Mouse (Mus musculus): ENCODE measurements around the gene Tmem245. TPM values are rescaled to one million over a fixed set of nuclear protein-coding genes. Genes with fewer than 3 reads are reported as not detected.

Tmem245 gene
- polyA plus RNA-seq, 2 experiments: 10.0 to 11.9 TPM

DNA sequence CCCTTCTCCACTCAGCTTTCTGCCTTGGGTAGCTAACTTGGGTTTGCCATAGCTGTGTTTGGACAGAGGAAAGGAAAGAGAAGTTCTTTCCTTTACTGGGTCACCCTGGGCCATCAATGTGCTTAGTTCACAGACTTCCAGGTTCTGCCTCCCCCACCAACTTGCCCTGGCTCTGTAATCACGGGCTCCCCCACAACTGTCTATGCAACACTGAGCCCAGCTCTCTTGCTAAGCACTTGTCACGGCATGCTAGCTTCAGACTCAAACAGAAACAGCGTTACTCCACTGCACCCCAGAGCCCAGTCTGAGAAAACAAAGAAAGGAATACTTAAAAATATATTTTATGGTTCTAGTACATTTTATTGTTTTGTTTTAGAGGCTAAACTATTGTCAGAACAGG, 118.3 kb downstream of the Tmem245 start:
- peaks cover 11% of the 10 kb centered on the region; the same call in 1 of the 2 replicates for H3K4me1 ChIP-seq (ENCODE audit: control insufficient read depth, insufficient read depth, low read length)
- DNase-seq (ENCODE audit: low spot score): no peak
- no peak for TF ChIP-seq POLR2A (IDR thresholded peaks at IDR 0.05; ENCODE audit: borderline replicate concordance, extremely low read depth, insufficient read depth, insufficient read length)
- H3K4me2 ChIP-seq (replicated peaks; ENCODE audit: low read depth, low read length, severe bottlenecking): no peak overlapping the region
- H3K4me3 ChIP-seq (replicated peaks; ENCODE audit: low read length): no peak overlapping the region
- H3K36me3 ChIP-seq (ENCODE audit: control insufficient read depth, insufficient read depth, low read length): peaks cover 35% of the 10 kb centered on the region
- peak overlapping the region; percentile 52 for H3K27ac ChIP-seq (replicated peaks; ENCODE audit: low read depth, low read length)
- no peaks in the 10 kb centered on the region for H3K27me3 ChIP-seq (ENCODE audit: control insufficient read depth, insufficient read depth, low read length)
- no peaks in the 10 kb centered on the region for H3K9me3 ChIP-seq (ENCODE audit: control insufficient read depth, low read length)
- H3K9ac ChIP-seq (ENCODE audit: low read depth, low read length, severe bottlenecking): no peak overlapping the region
- no peak for ATAC-seq (ENCODE audit: low FRiP score, low read depth)
- 44% methylated on average over 3 of the region's 3 CpGs for WGBS

DNA sequence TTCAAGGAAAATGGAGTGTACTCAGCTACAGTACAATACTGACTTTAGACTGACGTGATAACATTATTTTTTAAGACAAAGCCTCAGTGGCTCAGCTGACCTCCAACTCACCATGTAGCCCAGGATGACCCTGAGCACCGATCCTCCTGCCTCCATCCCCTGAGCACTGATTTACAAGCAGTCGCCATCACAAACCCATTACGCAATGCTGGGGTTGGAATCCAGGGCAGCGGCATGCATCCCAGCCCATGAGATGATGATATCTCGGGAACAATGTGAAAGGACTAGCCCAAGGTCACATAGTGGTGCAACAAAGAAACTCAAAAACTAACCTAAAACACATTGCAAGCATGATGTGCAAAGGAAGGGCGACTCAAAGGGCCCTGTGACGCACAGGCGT, 123.0 kb downstream of the Tmem245 start:
- H3K4me3 ChIP-seq (replicated peaks; ENCODE audit: low read length): no peak overlapping the region
- TF ChIP-seq POLR2A (IDR thresholded peaks at IDR 0.05; ENCODE audit: borderline replicate concordance, extremely low read depth, insufficient read depth, insufficient read length): no peak
- H3K4me2 ChIP-seq (replicated peaks; ENCODE audit: low read depth, low read length, severe bottlenecking): no peak overlapping the region
- H3K9me3 ChIP-seq (ENCODE audit: control insufficient read depth, low read length): no peaks in the 10 kb centered on the region
- H3K27me3 ChIP-seq (ENCODE audit: control insufficient read depth, insufficient read depth, low read length): no peaks in the 10 kb centered on the region
- no peak overlapping the region for H3K9ac ChIP-seq (ENCODE audit: low read depth, low read length, severe bottlenecking)
- ATAC-seq (ENCODE audit: low FRiP score, low read depth): no peak
- H3K4me1 ChIP-seq (ENCODE audit: control insufficient read depth, insufficient read depth, low read length): 0 out of 2 replicates have a peak, but pooled peaks cover 4% of the 10 kb centered on the region
- peaks cover 19% of the 10 kb centered on the region for H3K36me3 ChIP-seq (ENCODE audit: control insufficient read depth, insufficient read depth, low read length)
- WGBS: 90% methylated on average over 9 of the region's 9 CpGs
- H3K27ac ChIP-seq (replicated peaks; ENCODE audit: low read depth, low read length): no peak overlapping the region
- DNase-seq (ENCODE audit: low spot score): no peak

DNA sequence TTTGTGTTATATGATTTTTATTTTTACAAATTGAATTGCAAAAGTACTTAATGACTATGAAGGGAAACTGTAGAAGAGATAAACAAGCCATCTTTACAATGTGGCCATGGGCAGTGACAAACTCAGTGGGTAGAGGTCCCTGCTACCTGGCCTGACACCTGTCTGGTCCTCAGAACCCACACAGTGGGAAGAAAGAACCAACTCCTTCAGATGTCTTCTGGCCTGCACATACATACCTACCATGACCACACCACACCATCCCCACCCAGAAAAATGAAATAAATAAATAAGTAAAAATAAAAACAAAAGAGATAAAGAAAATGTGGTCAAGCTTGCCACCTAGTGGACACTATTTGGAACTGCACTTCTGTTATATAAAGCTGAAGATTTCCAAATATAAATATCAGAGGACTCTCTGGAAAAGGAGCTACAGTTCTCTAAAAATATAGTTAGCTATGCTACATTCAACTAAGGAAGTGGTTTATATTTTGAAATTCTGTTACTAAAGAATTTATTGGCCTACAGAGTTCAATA, 127.2 kb downstream of the Tmem245 start:
- Histone ChIP-seq H3K4me1 (ENCODE audit: control insufficient read depth, insufficient read depth, low read length) (no peaks in the 10 kb centered on the region), H3K27me3 (ENCODE audit: control insufficient read depth, insufficient read depth, low read length) (no peaks in the 10 kb centered on the region), H3K9ac (ENCODE audit: low read depth, low read length, severe bottlenecking) (no peak overlapping the region), H3K36me3 (ENCODE audit: control insufficient read depth, insufficient read depth, low read length) (peaks cover 7% of the 10 kb centered on the region; the same call in 1 of the 2 replicates), H3K27ac (replicated peaks; ENCODE audit: low read depth, low read length) (no peak overlapping the region), H3K4me2 (replicated peaks; ENCODE audit: low read depth, low read length, severe bottlenecking) (no peak overlapping the region), H3K4me3 (replicated peaks; ENCODE audit: low read length) (no peak overlapping the region), H3K9me3 (ENCODE audit: control insufficient read depth, low read length) (no peaks in the 10 kb centered on the region)
- no peak for TF ChIP-seq POLR2A (IDR thresholded peaks at IDR 0.05; ENCODE audit: borderline replicate concordance, extremely low read depth, insufficient read depth, insufficient read length)
- DNase-seq (ENCODE audit: low spot score) (peak; percentile 39), ATAC-seq (ENCODE audit: low FRiP score, low read depth) (peak; percentile 41; the same call in 1 of the 2 replicates)

MicroRNAs within 50 kb of the gene (microRNA counts, 519-probe panel; counts per million panel counts)
- 3,253 counts per million, percentile 63 among the panel's probes with 10 or more counts for microRNA mmu-miR-32

Small RNA genes within 50 kb of the gene (microRNA-seq; reads per million reads assigned to microRNA genes)
- 232 reads per million, percentile 57 among the genes with 10 or more reads in this experiment for gene Mir32

Other genes starting within 250 kb of the Tmem245 start
- not detected in 2 replicates for gene Gm26657, start 207.4 kb downstream of the Tmem245 start, polyA plus RNA-seq (2012; rRNA removed)
- gene Gm26657, start 207.4 kb downstream of the Tmem245 start, polyA plus RNA-seq (2014; fragmentation: Nextera tagmentation; extraction: Ambion mirVana): not detected in 2 replicates
- 0.06 and 0.19 TPM in 2 replicates for gene Actl7b, start 206.0 kb downstream of the Tmem245 start, polyA plus RNA-seq (2012; rRNA removed)
- gene Actl7b, start 206.0 kb downstream of the Tmem245 start, polyA plus RNA-seq (2014; fragmentation: Nextera tagmentation; extraction: Ambion mirVana): not detected in 2 replicates
- not detected in 2 replicates for gene Actl7a, start 204.0 kb downstream of the Tmem245 start, polyA plus RNA-seq (2012; rRNA removed)
- gene Actl7a, start 204.0 kb downstream of the Tmem245 start, polyA plus RNA-seq (2014; fragmentation: Nextera tagmentation; extraction: Ambion mirVana): 0.12 TPM in 1 of 2 replicates, not detected in the other
- 60.8 and 65.1 TPM in 2 replicates for gene Elp1, start 145.1 kb downstream of the Tmem245 start, polyA plus RNA-seq (2012; rRNA removed)
- gene Elp1, start 145.1 kb downstream of the Tmem245 start, polyA plus RNA-seq (2014; fragmentation: Nextera tagmentation; extraction: Ambion mirVana): 72.3 and 84.0 TPM in 2 replicates
- gene Fam206a, start 145.1 kb downstream of the Tmem245 start, polyA plus RNA-seq (2012; rRNA removed): 12.7 and 13.7 TPM in 2 replicates
- 18.5 and 19.4 TPM in 2 replicates for gene Fam206a, start 145.1 kb downstream of the Tmem245 start, polyA plus RNA-seq (2014; fragmentation: Nextera tagmentation; extraction: Ambion mirVana)
- gene Ctnnal1, start 82.2 kb downstream of the Tmem245 start, polyA plus RNA-seq (2012; rRNA removed): 21.0 and 25.8 TPM in 2 replicates
- 28.4 and 29.5 TPM in 2 replicates for gene Ctnnal1, start 82.2 kb downstream of the Tmem245 start, polyA plus RNA-seq (2014; fragmentation: Nextera tagmentation; extraction: Ambion mirVana)
- 2.3 and 2.5 TPM in 2 replicates for gene Frrs1l, start 43.0 kb upstream of the Tmem245 start, polyA plus RNA-seq (2012; rRNA removed)
- gene Frrs1l, start 43.0 kb upstream of the Tmem245 start, polyA plus RNA-seq (2014; fragmentation: Nextera tagmentation; extraction: Ambion mirVana): 4.1 and 4.3 TPM in 2 replicates
- 12.2 and 12.3 TPM in 2 replicates for gene Epb41l4b, start 196.0 kb upstream of the Tmem245 start, polyA plus RNA-seq (2012; rRNA removed)
- gene Epb41l4b, start 196.0 kb upstream of the Tmem245 start, polyA plus RNA-seq (2014; fragmentation: Nextera tagmentation; extraction: Ambion mirVana): 5.3 and 5.6 TPM in 2 replicates